Mouse (Mus musculus): ENCODE measurements at regions not wholly inside any gene's neighbourhood (a gene's known extent, or its start where the extent isn't known, plus 50 kb on each side); places are given as distances from the start of the nearest gene placed in this dataset.

GRCm38 (mm10) chr1:185823956-185824355 lies 293.2 kb downstream of the Lyplal1 start:
- DNase-seq: no peak
- intact Hi-C loops (cut with DNase I): no loop called here

GRCm38 (mm10) chr1:185827986-185828385 lies 289.1 kb downstream of the Lyplal1 start:
- intact Hi-C loops (cut with DNase I): no loop called here
- no peak for DNase-seq

GRCm38 (mm10) chr1:185828486-185828885 lies 288.6 kb downstream of the Lyplal1 start:
- DNase-seq: no peak
- intact Hi-C loops (cut with DNase I): no loop called here

GRCm38 (mm10) chr1:185832059-185832458 lies 285.1 kb downstream of the Lyplal1 start:
- intact Hi-C loops (cut with DNase I): no loop called here
- peak; percentile 9 to 21 for DNase-seq

GRCm38 (mm10) chr1:185834171-185834570 lies 282.9 kb downstream of the Lyplal1 start:
- no peak for DNase-seq
- intact Hi-C loops (cut with DNase I): no loop called here

- intact Hi-C loops (cut with DNase I): no loop called here
- DNase-seq: no peak
These were observed 280.4 kb downstream of the Lyplal1 start for GRCm38 (mm10) chr1:185836632-185837281.

- intact Hi-C loops (cut with DNase I): no loop called here
- DNase-seq: no peak
These were observed 274.6 kb downstream of the Lyplal1 start for GRCm38 (mm10) chr1:185842481-185842880.

GRCm38 (mm10) chr1:185847161-185847560 lies 269.9 kb downstream of the Lyplal1 start:
- intact Hi-C loops (cut with DNase I): no loop called here
- no peak for DNase-seq

GRCm38 (mm10) chr1:185850590-185850989 lies 266.5 kb downstream of the Lyplal1 start:
- intact Hi-C loops (cut with DNase I): no loop called here
- DNase-seq: no peak

GRCm38 (mm10) chr1:185851262-185851893 lies 265.7 kb downstream of the Lyplal1 start:
- intact Hi-C loops (cut with DNase I): no loop called here
- DNase-seq: no peak

GRCm38 (mm10) chr1:185861692-185862091 lies 255.4 kb downstream of the Lyplal1 start:
- intact Hi-C loops (cut with DNase I): no loop called here
- no peak for DNase-seq

GRCm38 (mm10) chr1:185865945-185866344 lies 251.2 kb downstream of the Lyplal1 start:
- no peak for DNase-seq
- intact Hi-C loops (cut with DNase I): no loop called here

- intact Hi-C loops (cut with DNase I): no loop called here
- no peak for DNase-seq
These were observed 250.5 kb downstream of the Lyplal1 start for GRCm38 (mm10) chr1:185866612-185867011.

GRCm38 (mm10) chr1:185867018-185867417 lies 250.1 kb downstream of the Lyplal1 start:
- DNase-seq: no peak
- intact Hi-C loops (cut with DNase I): no loop called here

GRCm38 (mm10) chr1:185868721-185869120 lies 248.4 kb downstream of the Lyplal1 start:
- DNase-seq: no peak
- intact Hi-C loops (cut with DNase I): no loop called here

- intact Hi-C loops (cut with DNase I): no loop called here
- DNase-seq: no peak
These were observed 230.1 kb downstream of the Lyplal1 start for GRCm38 (mm10) chr1:185887031-185887430.

GRCm38 (mm10) chr1:185891814-185892213 lies 225.3 kb downstream of the Lyplal1 start:
- intact Hi-C loops (cut with DNase I): no loop called here
- no peak for DNase-seq

GRCm38 (mm10) chr1:185893421-185893820 lies 223.7 kb downstream of the Lyplal1 start:
- intact Hi-C loops (cut with DNase I): no loop called here

GRCm38 (mm10) chr1:185898475-185898874 lies 218.6 kb downstream of the Lyplal1 start:
- intact Hi-C loops (cut with DNase I): no loop called here
- DNase-seq: no peak

More at GRCm38 (mm10) chr1:185893421-185893820, 223.7 kb downstream of the Lyplal1 start:
- DNase-seq: no peak

GRCm38 (mm10) chr1:185900316-185900715 lies 216.8 kb downstream of the Lyplal1 start:
- intact Hi-C loops (cut with DNase I): no loop called here
- no peak for DNase-seq

- no peak for DNase-seq
- intact Hi-C loops (cut with DNase I): no loop called here
These were observed 214.7 kb downstream of the Lyplal1 start for GRCm38 (mm10) chr1:185902395-185902794.

GRCm38 (mm10) chr1:185905666-185906065 lies 211.4 kb downstream of the Lyplal1 start:
- intact Hi-C loops (cut with DNase I): no loop called here
- no peak for DNase-seq
